Mouse (Mus musculus): ENCODE data around the gene Gab1.

GRCm38 (mm10) chr8:80732326-80732725 lies 148.0 kb downstream of the Gab1 start:
- TF ChIP-seq CTCF (IDR thresholded peaks at IDR 0.05; ENCODE audit: low read depth) (no peak), EP300 (IDR thresholded peaks at IDR 0.05; ENCODE audit: low read depth) (no peak)

All from liver, postnatal 0 days (tissue).